Mouse (Mus musculus): ENCODE results near the gene Scrn3.

DNA sequence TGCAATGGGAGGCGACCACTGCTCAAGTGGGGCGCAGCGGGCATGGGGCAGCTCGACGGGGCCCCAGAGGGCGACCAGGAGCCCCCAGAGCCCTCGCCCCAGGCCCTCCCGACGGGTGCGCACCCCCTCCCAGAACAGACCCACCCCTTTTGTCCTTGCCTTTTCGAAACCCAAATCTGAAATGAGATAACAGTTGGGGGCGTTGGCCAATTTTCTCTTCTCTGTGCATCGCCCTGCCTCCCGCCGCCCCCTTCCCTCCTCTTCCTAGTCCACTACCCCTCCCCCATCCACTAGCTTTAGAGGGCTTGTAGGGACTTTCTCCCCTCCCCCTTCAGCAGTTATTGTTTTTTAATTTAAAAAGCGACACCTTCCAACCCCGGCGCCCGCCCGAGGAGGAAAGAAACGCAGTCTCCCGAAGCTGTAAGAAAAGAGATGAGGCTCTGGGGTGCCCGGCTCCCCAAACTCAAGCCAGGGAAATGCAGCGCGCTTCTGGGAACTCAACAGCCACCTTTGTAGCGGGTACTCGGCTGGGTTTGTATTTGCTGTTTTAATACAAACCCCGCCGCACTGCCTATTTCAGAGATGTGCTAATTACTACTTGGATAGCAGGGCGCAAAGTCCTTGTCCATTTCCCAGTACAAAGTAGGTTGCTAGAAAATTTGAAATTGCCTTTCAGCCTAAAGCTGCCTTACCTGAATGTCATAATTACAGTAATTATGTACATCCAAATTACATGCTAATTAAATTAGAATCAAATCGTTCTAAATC, 32.9 kb upstream of the Scrn3 start:
- TF ChIP-seq POLR2A (IDR thresholded peaks at IDR 0.05; ENCODE audit: control insufficient read depth, low read depth, low read length): no peak
- no peak for TF ChIP-seq CTCF (IDR thresholded peaks at IDR 0.05; ENCODE audit: control insufficient read depth, insufficient read depth, insufficient replicate concordance, low read depth, low read length)

Measured in testis, adult 2 months (tissue).